Mouse (Mus musculus) cerebellum, postnatal 14 days (tissue): ENCODE measurements at regions not wholly inside any gene's neighbourhood (a gene's known extent, or its start where the extent isn't known, plus 50 kb on each side); places are given as distances from the start of the nearest gene placed in this dataset.

ENCODE experiments used
- DNase-seq, 2 experiments: peaks; one replicate each; pipeline ENCODE4 v3.0.0; 2021; ENCODE audit warnings: mixed read lengths in 2 of 2

- DNase-seq, result no peak
These were observed 415.2 kb upstream of the Aga start for GRCm38 (mm10) chr8:53096272-53096784.

GRCm38 (mm10) chr8:53140041-53140440, 371.5 kb upstream of the Aga start:
- no peak for DNase-seq

- no peak for DNase-seq
These were observed 362.6 kb upstream of the Aga start for GRCm38 (mm10) chr8:53148915-53149314.

- no peak for DNase-seq
These were observed 347.5 kb upstream of the Aga start for GRCm38 (mm10) chr8:53164017-53164416.

- no peak for DNase-seq
These were observed 339.7 kb upstream of the Aga start for GRCm38 (mm10) chr8:53171694-53172299.

- DNase-seq, result no peak
These were observed 319.0 kb upstream of the Aga start for GRCm38 (mm10) chr8:53192519-53192918.

- DNase-seq, result peak; percentile 38 to 39
These were observed 289.3 kb upstream of the Aga start for GRCm38 (mm10) chr8:53222194-53222593.
